Mouse (Mus musculus) ovary, postnatal 14 days (tissue): ENCODE results near the gene Rnase2a.
"Not testable (repeated sequence)": the region's sequence is repeated elsewhere in the genome, so short reads cannot be mapped to it uniquely, and the experiment has no call there.

Source experiments
- DNase-seq: peaks from one replicate; pipeline ENCODE4 v3.0.0; 2022; ENCODE audit warnings: low spot score

Gene Rnase2a

GRCm38 (mm10) chr14:51256041-51256440 is at the start of gene Rnase2a:
TSS of gene Rnase2a (minus strand) at chr14:51256112.
- no peak for DNase-seq

- no peak for DNase-seq
Measured at GRCm38 (mm10) chr14:51291505-51291904, 35.6 kb upstream of the Rnase2a start.

- DNase-seq, result not testable (repeated sequence)
Measured at GRCm38 (mm10) chr14:51278515-51278914, 22.6 kb upstream of the Rnase2a start.

GRCm38 (mm10) chr14:51268677-51269076 is 12.8 kb upstream of the Rnase2a start:
- no peak for DNase-seq

- peak; percentile 74 for DNase-seq
Measured at GRCm38 (mm10) chr14:51266113-51266512, 10.2 kb upstream of the Rnase2a start.

GRCm38 (mm10) chr14:51265667-51266066 is 9.8 kb upstream of the Rnase2a start:
- no peak for DNase-seq

GRCm38 (mm10) chr14:51262397-51262796 is 6.5 kb upstream of the Rnase2a start:
- no peak for DNase-seq

- DNase-seq, result no peak
Measured at GRCm38 (mm10) chr14:51259741-51260140, 3.8 kb upstream of the Rnase2a start.

- no peak for DNase-seq
Measured at GRCm38 (mm10) chr14:51253569-51253968, 2.3 kb downstream of the Rnase2a start.

- not testable (repeated sequence) for DNase-seq
Measured at GRCm38 (mm10) chr14:51252206-51252605, 3.7 kb downstream of the Rnase2a start.

- no peak for DNase-seq
Measured at GRCm38 (mm10) chr14:51250348-51250747, 5.6 kb downstream of the Rnase2a start.

GRCm38 (mm10) chr14:51247736-51248135 is 8.2 kb downstream of the Rnase2a start:
- no peak for DNase-seq

GRCm38 (mm10) chr14:51240899-51241298 is 15.0 kb downstream of the Rnase2a start:
- DNase-seq, result peak; percentile 11

- DNase-seq, result not testable (repeated sequence)
Measured at GRCm38 (mm10) chr14:51237488-51237887, 18.4 kb downstream of the Rnase2a start.

GRCm38 (mm10) chr14:51229657-51230056 is 26.3 kb downstream of the Rnase2a start:
- DNase-seq, result not testable (repeated sequence)

- not testable (repeated sequence) for DNase-seq
Measured at GRCm38 (mm10) chr14:51220075-51220474, 35.8 kb downstream of the Rnase2a start.
